Mouse (Mus musculus) pancreas, adult 10 weeks (tissue): ENCODE measurements around the gene Mtln. TPM values are rescaled to one million over a fixed set of nuclear protein-coding genes. Genes with fewer than 3 reads are reported as not detected.

Experiments used
- polyA plus RNA-seq: library from polyadenylated mRNA; stranded (reverse); fragments of 350-450 nt; fragmentation: Illumina TruSeq; extraction: RNeasy Lipid Tissue Mini Kit (QIAGEN cat#74804); gene quantifications from one replicate; pipeline ENCODE4 v1.2.3, GENCODE M21; 2015; ENCODE audit warnings: low read depth, low replicate concordance; ENCODE audit not compliant: insufficient read depth

Mtln gene
- polyA plus RNA-seq = 5.8 TPM

DNA sequence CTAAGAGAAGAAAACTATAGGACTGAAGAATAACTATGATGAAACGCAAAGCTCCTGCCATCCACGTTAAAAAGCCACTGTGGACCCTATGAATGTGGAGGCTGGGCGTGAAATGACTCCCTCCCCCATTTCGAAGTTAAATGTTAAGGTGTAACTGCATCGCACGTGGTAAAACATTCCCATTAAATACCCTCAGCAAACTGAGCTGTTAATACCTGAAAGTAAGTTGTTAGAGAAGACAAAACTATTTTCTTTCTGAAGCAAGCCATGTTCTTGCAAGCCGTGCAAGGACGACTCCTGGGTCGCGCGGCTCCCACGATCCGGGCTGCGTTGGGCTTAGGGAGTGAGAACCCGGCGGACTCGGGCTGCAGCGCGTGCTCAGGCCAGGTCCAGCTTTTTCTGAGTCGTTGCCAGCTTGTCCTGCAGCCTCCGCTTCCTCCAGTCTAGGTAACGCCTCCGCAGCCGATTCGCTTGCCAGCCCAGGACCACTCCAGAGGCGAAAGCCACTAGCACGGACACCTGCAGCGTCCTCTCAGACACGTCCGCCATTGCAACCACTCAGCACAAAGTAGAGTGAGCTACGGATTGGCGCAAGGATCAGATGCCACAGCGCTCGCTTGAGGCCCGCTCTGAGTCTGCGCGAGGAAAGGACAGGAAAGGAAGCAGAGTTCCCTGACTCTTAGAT is at the start of gene Mtln:
Gene Mtln (minus strand): TSS at position 570 of the 685 bp plus-strand sequence.

DNA sequence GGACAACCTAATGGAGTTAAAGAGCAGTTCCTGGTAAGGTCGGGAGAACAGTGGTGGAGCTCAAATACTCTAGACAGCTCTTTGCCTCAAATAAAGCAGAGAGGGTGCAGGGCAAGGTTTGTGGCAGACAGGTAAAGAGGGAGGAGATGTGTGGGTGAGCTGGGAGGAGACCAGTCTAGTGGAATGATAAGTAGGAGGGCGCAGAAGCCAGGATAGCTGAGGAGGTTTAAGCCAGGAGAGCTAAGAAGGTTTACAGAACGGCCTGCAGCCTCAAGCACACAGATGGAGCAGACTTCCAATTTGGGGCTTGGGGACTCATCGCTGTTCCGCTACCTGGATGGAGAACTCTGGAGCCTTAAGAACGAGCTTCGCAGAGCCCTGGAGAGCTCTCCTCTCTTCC is 46.3 kb upstream of the Mtln start, which contains the start of gene Acoxl:
Gene Acoxl (plus strand): TSS at position 301 of the 400 bp plus-strand sequence.

DNA sequence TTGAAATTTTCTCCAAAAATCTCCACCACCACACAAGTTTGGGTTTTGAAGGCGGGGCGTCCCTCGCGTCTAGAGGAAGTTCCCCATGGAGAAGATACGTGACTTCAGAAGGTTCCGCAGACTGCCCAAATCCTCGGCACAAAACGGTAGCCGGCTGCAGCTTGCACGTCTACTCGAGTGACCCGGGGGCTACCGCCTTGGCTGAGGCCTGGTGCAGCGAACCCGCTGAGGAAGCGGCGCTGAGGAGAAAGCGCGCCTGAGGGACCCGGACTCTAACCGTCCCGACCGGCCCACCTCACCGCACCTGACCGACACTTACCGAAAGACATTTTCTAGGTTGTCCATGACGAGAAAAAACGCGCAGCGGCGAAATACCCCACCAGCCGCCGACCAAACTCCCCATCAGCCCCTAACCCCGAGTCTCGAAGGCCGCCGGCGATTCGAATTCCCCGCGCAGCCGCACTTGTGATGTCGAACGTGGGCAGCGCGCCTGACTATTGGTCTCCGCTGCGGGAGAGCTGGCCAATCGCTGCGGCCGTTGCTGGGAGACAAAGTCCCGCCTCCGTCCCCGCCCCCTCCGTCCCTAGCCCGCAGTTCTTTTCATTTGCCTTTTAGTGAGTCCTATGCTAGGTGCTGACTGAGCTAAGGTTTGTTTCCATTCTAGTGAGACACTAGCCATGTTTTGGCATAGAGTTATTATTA is 39.3 kb upstream of the Mtln start, which contains the start of gene Bub1:
Gene Bub1 (minus strand): TSS at position 465 of the 702 bp plus-strand sequence.

DNA sequence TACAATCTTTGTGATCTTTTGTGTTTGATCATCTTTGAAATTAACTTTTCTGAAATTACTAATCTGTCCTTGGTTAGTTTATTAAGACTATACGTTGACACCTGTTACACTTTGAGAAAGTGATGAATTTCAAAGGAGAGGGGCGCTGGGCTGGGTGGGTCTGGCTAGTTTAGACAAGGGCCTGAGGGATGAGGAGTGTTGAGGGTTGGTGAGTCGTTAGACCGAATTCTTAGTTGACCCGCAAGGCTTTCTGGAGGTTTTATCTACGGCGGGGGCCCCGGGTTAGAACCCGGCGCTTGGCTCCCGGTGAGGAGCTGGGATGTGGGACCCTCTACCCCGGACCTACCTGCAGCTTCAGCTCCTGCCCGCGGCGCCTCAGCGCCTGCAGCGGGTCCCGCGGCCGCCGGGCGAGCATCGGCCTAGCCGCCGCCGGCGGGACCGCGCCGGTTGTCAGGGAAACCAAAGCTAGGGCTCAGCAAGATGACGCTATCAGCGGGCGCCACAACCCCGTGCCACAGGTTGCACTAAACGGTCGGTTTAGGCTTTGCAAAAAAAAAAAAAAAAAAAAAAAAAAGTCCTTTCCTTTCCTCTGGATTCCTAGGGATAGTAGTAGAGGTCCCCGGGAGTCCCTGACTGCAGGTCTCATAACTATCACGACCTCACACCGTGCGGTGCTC is 3.7 kb downstream of the Mtln start, which contains the start of gene Nphp1:
Gene Nphp1 (minus strand): TSS at position 458 of the 677 bp plus-strand sequence.

Other genes starting within 250 kb of the Mtln start
- 2.1 TPM for gene Zfp661, start 205.4 kb downstream of the Mtln start, polyA plus RNA-seq
- 11.6 TPM for gene Mrps5, start 205.3 kb downstream of the Mtln start, polyA plus RNA-seq
- 2.6 TPM for gene Mal, start 135.8 kb downstream of the Mtln start, polyA plus RNA-seq
- 4.6 TPM for gene Mall, start 62.6 kb downstream of the Mtln start, polyA plus RNA-seq
- 5.9 TPM for gene Nphp1, start 3.6 kb downstream of the Mtln start, polyA plus RNA-seq
- not detected for gene Bub1, start 39.4 kb upstream of the Mtln start, polyA plus RNA-seq
- gene Acoxl, start 46.4 kb upstream of the Mtln start, polyA plus RNA-seq = not detected